Mouse (Mus musculus) heart, embryonic 14.5 days (tissue): ENCODE results near the gene Eef1e1. TPM values are rescaled to one million over a fixed set of nuclear protein-coding genes. Genes with fewer than 3 reads are reported as not detected.
"Not testable (repeated sequence)": the region's sequence is repeated elsewhere in the genome, so short reads cannot be mapped to it uniquely, and the experiment has no call there.

Source experiments
- ATAC-seq: fragments of 200-750 bp; cut with Nextera tagmentation; 2 replicates; pipeline ENCODE4 v1.8.0; 2017; ENCODE audit warnings: low read depth, moderate TSS enrichment; ENCODE audit not compliant: insufficient number of reproducible peaks, insufficient read depth, low FRiP score
- H3K27ac ChIP-seq, 2 experiments: fragments of 200-500 bp in 1 of 2; fragments of 300-500 bp in 1 of 2; sonication (generic) in 1 of 2; replicated peaks in 1 of 2; 2 replicates each; pipeline ENCODE4 v1.5.1; 2012 to 2014; ENCODE audit warnings: low read depth in 2 of 2, low read length in 2 of 2, control low read depth in 1 of 2, mild to moderate bottlenecking in 1 of 2, mixed read lengths in 1 of 2; ENCODE audit not compliant: control insufficient read depth in 1 of 2, insufficient read depth in 1 of 2
- H3K27me3 ChIP-seq: fragments of 300-500 bp; sonication (generic); 2 replicates; pipeline ENCODE4 v1.6.1; 2014; ENCODE audit warnings: mild to moderate bottlenecking, low read length, control low read depth; ENCODE audit not compliant: control insufficient read depth, insufficient read depth
- H3K36me3 ChIP-seq: fragments of 300-500 bp; sonication (generic); 2 replicates; pipeline ENCODE4 v1.6.1; 2014; ENCODE audit warnings: mild to moderate bottlenecking, control low read depth, low read length, mixed read lengths; ENCODE audit not compliant: control insufficient read depth, insufficient read depth
- H3K4me1 ChIP-seq, 2 experiments: fragments of 200-500 bp in 1 of 2; fragments of 300-500 bp in 1 of 2; sonication (generic) in 1 of 2; 2 replicates each; pipeline ENCODE4 v1.6.1; 2012 to 2014; ENCODE audit warnings: low read length in 2 of 2, control low read depth in 1 of 2, mixed read lengths in 1 of 2; ENCODE audit not compliant: control insufficient read depth in 2 of 2, insufficient read depth in 2 of 2
- H3K4me2 ChIP-seq: fragments of 300-500 bp; sonication (generic); 2 replicates; pipeline ENCODE4 v1.6.1; 2014; ENCODE audit warnings: mild to moderate bottlenecking, low read length
- H3K4me3 ChIP-seq, 2 experiments: fragments of 200-500 bp in 1 of 2; fragments of 300-500 bp in 1 of 2; sonication (generic) in 1 of 2; 2 replicates each; pipeline ENCODE4 v1.5.1; 2012 to 2014; ENCODE audit warnings: low read length in 2 of 2, mild to moderate bottlenecking in 2 of 2, control low read depth in 1 of 2, low read depth in 1 of 2, moderate library complexity in 1 of 2; ENCODE audit not compliant: control insufficient read depth in 1 of 2, insufficient read depth in 1 of 2
- H3K9ac ChIP-seq: fragments of 300-500 bp; sonication (generic); 2 replicates; pipeline ENCODE4 v1.6.1; 2014; ENCODE audit warnings: mild to moderate bottlenecking, low read length
- H3K9me3 ChIP-seq: fragments of 300-500 bp; sonication (generic); 2 replicates; pipeline ENCODE4 v1.6.1; 2016; ENCODE audit warnings: low read length, control low read depth; ENCODE audit not compliant: control insufficient read depth
- WGBS: fragments of 180-500 bp; shearing (Covaris S2); extraction: QIAGEN DNeasy Blood & Tissue Kit; methylation state at CpG from one replicate; pipeline ENCODE4 v1.1.7; 2014; 5-methylcytosine and 5-hydroxymethylcytosine counted together
- polyA plus RNA-seq: library from polyadenylated mRNA; unstranded; fragments of >200 nt; fragmentation: Nextera tagmentation; extraction: Ambion mirVana; gene quantifications from 2 replicates; pipeline ENCODE4 v1.2.1, GENCODE M21; 2014

The Eef1e1 gene
- polyA plus RNA-seq = 38.4 and 41.5 TPM in 2 replicates

DNA sequence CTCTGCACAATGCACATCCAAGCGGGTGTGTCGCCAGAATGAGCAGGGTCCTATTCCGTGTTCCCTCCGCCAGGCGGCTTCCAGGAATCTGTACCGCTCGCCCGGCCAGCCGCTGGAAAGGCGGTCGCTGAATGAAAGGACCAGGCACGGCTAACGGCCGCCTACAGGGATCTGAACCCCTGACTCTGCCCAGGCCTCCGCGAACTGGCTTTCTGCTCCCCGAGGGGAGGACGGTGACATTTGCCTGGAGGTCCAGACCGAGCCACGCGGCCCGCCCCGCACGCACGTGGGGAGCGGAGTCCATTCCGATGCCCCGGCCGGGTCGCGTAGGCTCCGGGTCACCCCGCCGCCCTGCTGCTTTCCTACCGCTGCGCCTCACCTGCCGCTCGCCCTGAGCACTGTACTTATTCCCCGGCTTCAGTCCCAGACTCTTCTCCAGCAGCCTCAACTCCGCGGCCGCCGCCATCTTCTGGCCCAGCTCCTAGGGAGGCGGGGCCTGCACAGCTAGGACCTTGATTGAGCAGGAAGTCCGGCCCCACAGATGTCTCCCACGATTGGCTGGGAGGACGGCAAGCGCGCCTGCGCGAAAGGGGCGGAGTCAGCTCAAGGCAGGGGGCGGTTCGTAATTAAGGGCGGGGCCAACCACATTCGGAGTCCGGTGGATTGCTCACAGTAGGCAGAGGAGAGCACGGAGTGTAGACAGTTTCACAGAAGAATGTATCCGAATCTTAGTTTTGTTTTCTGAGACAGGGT, at the start of gene Eef1e1:
TSS of gene Eef1e1 (minus strand) at position 531 of the 753 bp plus-strand sequence.
- Histone ChIP-seq H3K4me1 (peaks cover 3 to 6% of the 10 kb centered on the region in 2 experiments), H3K9ac (peak within 1 kb of the TSS; percentile 82), H3K36me3 (peaks cover 30% of the 10 kb centered on the region), H3K4me2 (peak within 1 kb of the TSS; percentile 74), H3K27ac (peak within 1 kb of the TSS; percentile 20 to 79), H3K9me3 (0 out of 2 replicates have a peak, but pooled peaks cover 3% of the 10 kb centered on the region), H3K27me3 (no peaks in the 10 kb centered on the region), H3K4me3 (peak within 1 kb of the TSS; percentile 64 to 68)
- ATAC-seq = peak; percentile 98
- WGBS = under 1% methylated on average over 59 of the region's 59 CpGs

DNA sequence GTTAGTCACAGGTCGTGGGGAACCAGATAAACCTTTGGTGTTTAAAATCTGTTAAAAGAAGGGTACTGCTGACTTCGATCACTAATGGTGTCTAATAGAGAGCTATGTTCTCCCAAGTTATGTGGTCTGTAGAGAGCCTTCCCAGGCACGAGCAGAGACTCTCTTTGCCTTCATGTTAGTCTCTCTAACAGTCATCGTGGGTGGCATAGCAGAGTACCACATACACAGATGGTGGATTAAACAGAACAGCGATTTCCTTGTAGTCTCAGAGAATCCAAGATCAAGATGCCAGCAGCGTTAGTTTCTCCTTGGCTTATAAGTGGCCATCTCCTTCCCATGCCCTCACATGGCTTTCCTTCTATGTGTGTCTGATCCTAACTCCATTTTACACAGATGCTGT, 32.0 kb upstream of the Eef1e1 start:
- ATAC-seq = no peak
- no peak overlapping the region for H3K9ac ChIP-seq
- no peaks in the 10 kb centered on the region for H3K9me3 ChIP-seq
- H3K4me1 ChIP-seq = peaks cover 0 to 1% of the 10 kb centered on the region in 2 experiments; a peak in 1 of 4 replicates
- 79% methylated on average over 6 of the region's 6 CpGs for WGBS
- H3K4me3 ChIP-seq = no peak overlapping the region
- H3K4me2 ChIP-seq = no peak overlapping the region
- no peaks in the 10 kb centered on the region for H3K27me3 ChIP-seq
- no peak overlapping the region for H3K27ac ChIP-seq
- H3K36me3 ChIP-seq = no peaks in the 10 kb centered on the region

DNA sequence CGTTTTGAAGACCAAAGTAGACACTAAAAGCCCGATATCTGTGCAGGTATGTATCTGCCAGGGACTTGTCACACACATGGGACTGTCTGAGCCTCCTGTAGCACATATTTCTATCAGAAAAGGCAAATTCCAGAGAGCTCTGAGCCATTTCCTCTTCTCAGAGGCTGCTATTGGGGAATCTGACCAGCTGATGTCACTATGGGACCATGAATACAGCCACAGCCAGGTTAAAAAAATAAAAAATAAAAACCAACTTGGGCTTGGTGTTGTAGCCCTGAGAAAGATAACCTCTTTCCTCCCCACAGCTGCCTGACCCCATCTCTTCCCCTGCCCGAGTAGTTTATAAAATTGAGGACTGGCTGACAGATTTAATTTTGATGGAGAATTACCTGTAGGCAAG, 31.2 kb upstream of the Eef1e1 start:
- Histone ChIP-seq H3K36me3 (no peaks in the 10 kb centered on the region), H3K27ac (no peak overlapping the region), H3K4me1 (no peaks in the 10 kb centered on the region), H3K9ac (no peak overlapping the region), H3K9me3 (no peaks in the 10 kb centered on the region), H3K27me3 (no peaks in the 10 kb centered on the region), H3K4me3 (no peak overlapping the region), H3K4me2 (no peak overlapping the region)
- 27% methylated on average over 3 of the region's 3 CpGs for WGBS
- ATAC-seq = no peak

DNA sequence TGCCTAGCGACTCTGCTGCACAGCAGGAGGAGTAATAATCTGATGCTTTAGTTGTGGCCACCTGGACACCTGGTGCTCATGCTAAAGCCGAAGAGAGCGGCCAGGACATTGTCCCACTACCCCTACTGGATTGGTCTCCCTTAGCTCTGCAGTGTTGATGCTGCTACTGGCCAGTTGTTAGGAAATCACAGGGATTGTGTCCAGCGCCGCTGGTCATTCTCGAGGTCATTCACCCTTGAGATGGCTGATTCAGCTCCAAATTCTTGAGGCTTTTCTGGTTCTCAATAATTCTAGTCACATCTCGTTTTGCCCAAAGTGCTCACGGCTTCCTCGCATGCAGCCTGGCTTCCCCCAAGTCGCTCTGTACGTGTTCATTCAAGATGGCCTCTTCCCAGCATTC, 29.9 kb upstream of the Eef1e1 start:
- 88% methylated on average over 11 of the region's 11 CpGs for WGBS
- no peak overlapping the region for H3K4me3 ChIP-seq
- no peak for ATAC-seq
- no peaks in the 10 kb centered on the region for H3K27me3 ChIP-seq
- no peaks in the 10 kb centered on the region for H3K9me3 ChIP-seq
- H3K4me2 ChIP-seq = no peak overlapping the region
- no peaks in the 10 kb centered on the region for H3K36me3 ChIP-seq
- H3K27ac ChIP-seq = no peak overlapping the region
- no peak overlapping the region for H3K9ac ChIP-seq
- no peaks in the 10 kb centered on the region for H3K4me1 ChIP-seq

DNA sequence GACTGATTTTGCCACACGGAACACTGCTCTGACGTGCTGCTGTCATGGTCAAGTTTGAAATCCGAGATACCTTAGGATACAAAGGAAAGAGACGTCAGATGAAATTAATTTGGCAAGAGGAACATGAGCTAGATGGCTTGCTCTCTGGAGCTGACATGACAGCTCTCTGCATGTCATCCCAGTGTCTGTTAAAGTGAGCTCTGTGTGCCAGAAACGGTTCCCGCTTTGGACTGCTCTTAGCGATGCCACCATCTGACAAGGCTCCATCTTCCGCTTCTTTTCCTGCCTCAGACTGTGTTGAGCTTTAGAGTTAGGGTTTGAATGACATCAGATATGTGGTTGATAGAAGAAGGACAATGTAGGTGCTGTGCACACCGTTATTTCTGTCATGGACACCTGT, 13.5 kb upstream of the Eef1e1 start:
- Histone ChIP-seq H3K9me3 (no peaks in the 10 kb centered on the region), H3K4me3 (no peak overlapping the region), H3K9ac (no peak overlapping the region), H3K27me3 (no peaks in the 10 kb centered on the region), H3K27ac (no peak overlapping the region), H3K4me2 (no peak overlapping the region), H3K4me1 (no peaks in the 10 kb centered on the region), H3K36me3 (no peaks in the 10 kb centered on the region)
- WGBS = 77% methylated on average over 9 of the region's 9 CpGs
- no peak for ATAC-seq

DNA sequence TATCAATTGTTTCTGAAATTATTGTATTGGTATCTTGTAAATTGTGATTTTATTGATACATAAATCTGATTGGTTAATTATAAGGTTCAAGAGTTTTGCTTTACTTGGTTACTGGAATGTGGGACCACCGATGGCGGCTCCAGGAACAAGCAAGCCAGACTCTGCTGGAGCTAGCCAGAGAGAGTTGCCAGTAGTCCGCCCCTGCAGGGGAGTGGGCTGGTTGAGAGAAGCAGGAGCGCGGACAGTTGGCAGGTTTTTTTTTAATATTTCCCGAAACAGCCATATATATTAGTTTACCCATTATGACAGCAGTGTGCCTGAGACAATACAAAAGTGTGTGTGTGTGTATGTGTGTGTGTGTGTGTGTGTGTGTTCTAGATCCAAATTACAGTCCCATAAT, 12.6 kb upstream of the Eef1e1 start:
- not testable (repeated sequence) for H3K4me3 ChIP-seq, ATAC-seq, H3K4me2 ChIP-seq, H3K9me3 ChIP-seq, H3K27ac ChIP-seq, H3K27me3 ChIP-seq, H3K9ac ChIP-seq, H3K36me3 ChIP-seq, H3K4me1 ChIP-seq
- WGBS = 85% methylated on average over 6 of the region's 6 CpGs

DNA sequence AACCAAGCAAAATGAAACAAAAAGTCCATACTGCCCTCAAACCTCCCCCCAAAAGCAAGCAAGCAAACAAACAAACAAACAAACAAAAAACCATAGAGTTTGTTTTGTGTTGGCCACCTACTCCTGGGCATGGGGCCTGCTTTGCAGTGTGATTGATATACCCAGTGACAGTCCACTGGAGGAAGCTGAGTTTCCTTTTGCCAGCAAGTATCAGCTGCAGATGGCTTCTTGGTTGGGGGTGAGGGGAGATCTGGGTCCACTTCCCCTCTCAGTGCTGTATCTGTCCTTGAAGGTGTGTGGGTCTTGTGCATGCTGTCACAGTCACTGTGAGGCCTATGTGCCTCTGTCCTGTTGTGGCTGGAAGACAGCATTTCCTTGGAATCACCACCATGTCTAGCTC, 11.2 kb upstream of the Eef1e1 start:
- Histone ChIP-seq H3K9ac (no peak overlapping the region), H3K27ac (no peak overlapping the region), H3K4me1 (no peaks in the 10 kb centered on the region), H3K36me3 (no peaks in the 10 kb centered on the region), H3K9me3 (no peaks in the 10 kb centered on the region), H3K27me3 (no peaks in the 10 kb centered on the region), H3K4me2 (no peak overlapping the region), H3K4me3 (no peak overlapping the region)
- no peak for ATAC-seq

DNA sequence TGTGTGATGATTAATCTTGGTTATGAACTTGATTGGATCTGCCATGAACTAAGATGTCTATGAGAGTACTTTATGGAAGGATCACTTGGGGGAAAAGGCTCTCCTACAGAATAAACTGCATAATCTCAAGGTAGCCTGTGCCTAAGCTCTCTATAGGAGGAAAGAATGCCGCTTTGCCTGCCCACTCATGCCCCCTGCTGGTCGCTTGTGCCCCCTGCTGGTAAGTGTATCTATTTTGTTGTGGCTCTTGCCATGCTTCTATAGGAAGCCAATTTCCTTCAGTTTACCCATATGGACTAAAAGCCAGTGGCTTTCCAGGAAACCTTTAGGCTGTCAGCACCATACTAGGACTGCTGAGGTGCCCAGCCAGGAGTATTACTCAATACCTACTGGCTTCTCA, 9.7 kb upstream of the Eef1e1 start:
- Histone ChIP-seq H3K9me3 (no peaks in the 10 kb centered on the region), H3K9ac (no peak overlapping the region), H3K4me2 (no peak overlapping the region), H3K36me3 (no peaks in the 10 kb centered on the region), H3K27me3 (no peaks in the 10 kb centered on the region), H3K4me1 (no peaks in the 10 kb centered on the region), H3K4me3 (no peak overlapping the region), H3K27ac (no peak overlapping the region)
- 13% methylated on average over 2 of the region's 2 CpGs for WGBS
- no peak for ATAC-seq
